Mouse (Mus musculus): ENCODE measurements around the gene Olfr1446. TPM values are rescaled to one million over a fixed set of nuclear protein-coding genes. Genes with fewer than 3 reads are reported as not detected.

The Olfr1446 gene
- total RNA-seq (2021) = not detected

DNA sequence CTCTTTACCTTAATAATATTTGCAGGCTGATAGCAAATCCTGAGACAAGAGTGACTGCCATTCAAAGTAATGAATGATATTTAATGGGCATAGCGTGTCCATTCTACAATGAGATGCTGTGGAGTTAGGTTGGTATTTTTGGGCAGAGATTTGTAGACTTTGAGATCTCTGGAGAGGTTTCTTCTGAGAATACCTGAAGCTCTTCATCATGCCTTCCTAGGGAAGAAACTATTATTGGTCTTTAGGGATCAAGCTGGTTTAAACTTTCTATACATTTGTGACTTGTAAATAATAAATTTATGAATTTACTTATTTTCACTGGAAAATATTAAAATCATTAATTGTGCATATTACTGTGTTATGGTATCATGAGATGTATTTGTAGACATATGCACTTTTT, at the start of gene Olfr1446:
Gene Olfr1446, minus strand, starts transcription at position 101 of the 400 bp plus-strand sequence.
- DNase-seq (ENCODE audit: extremely low spot score in 1 of 2, low spot score in 1 of 2) = no peak

GRCm38 (mm10) chr19:12930540-12930939, 37.2 kb upstream of the Olfr1446 start, which contains the start of gene Olfr1449:
TSS of gene Olfr1449 (plus strand) at chr19:12930840.
- DNase-seq (ENCODE audit: extremely low spot score in 1 of 2, low spot score in 1 of 2) = no peak

DNA sequence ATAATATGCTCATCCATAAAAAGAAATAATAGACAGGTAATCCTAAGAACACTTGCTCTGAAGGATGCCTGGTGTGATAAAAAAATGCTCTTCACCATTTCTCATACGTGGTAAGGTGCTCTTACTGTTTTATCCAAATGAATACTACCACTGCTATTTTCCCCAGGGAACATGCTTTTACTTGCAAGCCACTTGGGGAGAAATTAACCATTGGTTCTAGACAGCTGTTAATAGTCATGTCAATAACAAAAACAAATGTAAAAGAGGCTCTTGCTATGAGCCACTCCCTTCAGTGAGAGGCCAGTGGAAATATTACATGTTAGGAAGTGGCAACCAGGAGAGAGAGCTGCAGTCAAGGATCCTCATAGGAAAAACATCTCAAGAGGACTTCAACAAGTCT, 31.0 kb upstream of the Olfr1446 start, which contains the start of gene Olfr1448:
Gene Olfr1448, minus strand, starts transcription at position 101 of the 400 bp plus-strand sequence.
- DNase-seq (ENCODE audit: extremely low spot score in 1 of 2, low spot score in 1 of 2) = no peak

DNA sequence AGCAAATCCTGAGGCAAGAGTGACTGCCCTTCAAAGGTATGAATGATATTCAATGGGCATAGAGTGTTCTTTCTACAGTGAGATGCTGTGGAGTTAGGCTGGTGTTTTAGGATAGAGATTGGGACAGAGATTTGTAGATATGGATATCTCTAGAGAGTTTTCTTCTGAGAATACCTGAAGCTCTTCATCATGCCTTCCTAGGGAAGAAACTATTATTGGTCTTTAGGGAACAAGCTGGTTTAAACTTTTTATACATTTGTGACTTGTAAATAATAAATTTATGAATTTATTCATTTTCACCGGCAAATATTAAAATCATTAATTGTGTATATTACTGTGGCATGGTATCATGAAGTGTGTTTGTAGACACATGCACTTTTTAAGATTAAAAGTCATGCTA, 10.3 kb upstream of the Olfr1446 start, which contains the start of gene Olfr1447:
Gene Olfr1447, minus strand, starts transcription at position 101 of the 400 bp plus-strand sequence.
- DNase-seq (ENCODE audit: extremely low spot score in 1 of 2, low spot score in 1 of 2) = no peak

- no peak for DNase-seq (ENCODE audit: extremely low spot score in 1 of 2, low spot score in 1 of 2)
Measured at GRCm38 (mm10) chr19:12883555-12883954, 9.8 kb downstream of the Olfr1446 start, which contains the start of gene Olfr1445. TSS of gene Olfr1445 (plus strand) at chr19:12883855.

DNA sequence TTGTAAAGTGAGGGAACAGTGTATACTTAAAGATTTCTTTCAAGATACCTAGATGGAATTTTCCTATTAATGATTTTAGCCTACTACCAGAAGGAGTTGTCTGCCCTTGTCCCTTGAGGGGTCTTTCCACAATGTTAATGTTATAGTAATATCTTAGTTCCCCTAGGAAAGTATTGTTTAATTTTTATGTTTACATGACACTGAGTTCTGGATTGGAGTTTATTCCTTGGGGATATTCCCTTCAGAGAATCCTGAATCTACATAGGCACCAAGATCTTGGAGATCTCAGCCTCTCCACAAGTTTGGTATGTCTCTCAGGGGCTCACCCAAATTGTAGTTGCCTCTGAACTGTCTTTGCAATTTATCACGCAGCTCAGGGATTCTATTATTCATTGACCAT, 36.3 kb downstream of the Olfr1446 start, which contains the start of gene Olfr1444:
Gene Olfr1444, plus strand, starts transcription at position 301 of the 400 bp plus-strand sequence.
- DNase-seq (ENCODE audit: extremely low spot score in 1 of 2, low spot score in 1 of 2) = no peak

GRCm38 (mm10) chr19:12846382-12846781, 46.9 kb downstream of the Olfr1446 start, which contains the start of gene Gm5244:
TSS of gene Gm5244 (plus strand) at chr19:12846682.
- DNase-seq (ENCODE audit: extremely low spot score in 1 of 2, low spot score in 1 of 2) = no peak

GRCm38 (mm10) chr19:12838507-12838906, 54.8 kb downstream of the Olfr1446 start:
- no peak for DNase-seq (ENCODE audit: extremely low spot score in 1 of 2, low spot score in 1 of 2)

Other genes with a start within 250 kb of the Olfr1446 start
- gene Olfr1442, start 223.1 kb downstream of the Olfr1446 start, total RNA-seq (2021) = not detected
- not detected for gene Olfr1443, start 215.4 kb downstream of the Olfr1446 start, total RNA-seq (2021)
- not detected for gene Keg1, start 197.7 kb downstream of the Olfr1446 start, total RNA-seq (2021)
- gene Cntf, start 127.9 kb downstream of the Olfr1446 start, total RNA-seq (2021) = 1 to 10 TPM; 2.7 to 3.6 TPM
- 100 to 1,000 TPM in 1 of 2 experiments, 10 to 100 TPM in 1; 92.1 to 101 TPM for gene Zfp91, start 97.4 kb downstream of the Olfr1446 start, total RNA-seq (2021)
- 1 to 10 TPM; 1.6 to 2.2 TPM for gene Lpxn, start 97.3 kb downstream of the Olfr1446 start, total RNA-seq (2021)
- gene Gm5244, start 46.8 kb downstream of the Olfr1446 start, total RNA-seq (2021) = not detected
- not detected for gene Olfr1444, start 36.2 kb downstream of the Olfr1446 start, total RNA-seq (2021)
- not detected for gene Olfr1445, start 9.7 kb downstream of the Olfr1446 start, total RNA-seq (2021)
- gene Olfr1447, start 10.2 kb upstream of the Olfr1446 start, total RNA-seq (2021) = not detected
- not detected for gene Olfr1448, start 30.9 kb upstream of the Olfr1446 start, total RNA-seq (2021)
- gene Olfr1449, start 37.3 kb upstream of the Olfr1446 start, total RNA-seq (2021) = not detected
- not detected for gene Olfr1450, start 56.7 kb upstream of the Olfr1446 start, total RNA-seq (2021)
- not detected for gene Olfr1451, start 101.5 kb upstream of the Olfr1446 start, total RNA-seq (2021)
- gene Olfr1453, start 134.8 kb upstream of the Olfr1446 start, total RNA-seq (2021) = not detected
- not detected for gene Olfr1454, start 167.1 kb upstream of the Olfr1446 start, total RNA-seq (2021)
- gene Olfr1457, start 204.4 kb upstream of the Olfr1446 start, total RNA-seq (2021) = not detected
- gene Olfr1458, start 213.3 kb upstream of the Olfr1446 start, total RNA-seq (2021) = not detected